Mouse (Mus musculus) hindbrain, embryonic 15.5 days (tissue): ENCODE results near the gene Dlgap1. TPM values are rescaled to one million over a fixed set of nuclear protein-coding genes. Genes with fewer than 3 reads are reported as not detected.

ENCODE experiments used
- ATAC-seq: fragments of 200-750 bp; cut with Nextera tagmentation; 2 replicates; pipeline ENCODE4 v1.8.0; 2017; ENCODE audit warnings: low read depth, moderate number of reproducible peaks, moderate TSS enrichment; ENCODE audit not compliant: low FRiP score
- H3K27ac ChIP-seq: fragments of 300-500 bp; sonication (generic); replicated peaks from 2 replicates; pipeline ENCODE4 v1.5.1; 2015; ENCODE audit warnings: mild to moderate bottlenecking, inconsistent platforms
- H3K27me3 ChIP-seq: fragments of 300-500 bp; sonication (generic); 2 replicates; pipeline ENCODE4 v1.6.1; 2015; ENCODE audit warnings: control low read depth, inconsistent platforms
- H3K36me3 ChIP-seq: fragments of 300-500 bp; sonication (generic); 2 replicates; pipeline ENCODE4 v1.6.1; 2015; ENCODE audit warnings: control low read depth, inconsistent platforms
- H3K4me1 ChIP-seq: fragments of 300-500 bp; sonication (generic); replicated peaks from 2 replicates; pipeline ENCODE4 v1.6.1; 2015; ENCODE audit warnings: control low read depth, inconsistent platforms
- H3K4me2 ChIP-seq: fragments of 300-500 bp; sonication (generic); 2 replicates; pipeline ENCODE4 v1.6.1; 2015; ENCODE audit warnings: moderate library complexity, mild to moderate bottlenecking, inconsistent platforms
- H3K4me3 ChIP-seq: fragments of 300-500 bp; sonication (generic); 2 replicates; pipeline ENCODE4 v1.5.1; 2015; ENCODE audit warnings: mild to moderate bottlenecking, inconsistent platforms
- H3K9ac ChIP-seq: fragments of 300-500 bp; sonication (generic); 2 replicates; pipeline ENCODE4 v1.6.1; 2015; ENCODE audit warnings: inconsistent platforms
- H3K9me3 ChIP-seq: fragments of 300-500 bp; sonication (generic); 2 replicates; pipeline ENCODE4 v1.6.1; 2016; ENCODE audit warnings: control low read depth, inconsistent platforms
- WGBS: fragments of 180-500 bp; shearing (Covaris S2); methylation state at CpG from one replicate; pipeline ENCODE4 v1.1.7; 2015; 5-methylcytosine and 5-hydroxymethylcytosine counted together
- polyA plus RNA-seq: library from polyadenylated mRNA; unstranded; fragments of >200 nt; fragmentation: Nextera tagmentation; extraction: Ambion mirVana; gene quantifications from 2 replicates; pipeline ENCODE4 v1.2.1, GENCODE M21; 2015

Gene Dlgap1
- polyA plus RNA-seq, 1 experiment from 2014 or later, result 39.5 TPM

DNA sequence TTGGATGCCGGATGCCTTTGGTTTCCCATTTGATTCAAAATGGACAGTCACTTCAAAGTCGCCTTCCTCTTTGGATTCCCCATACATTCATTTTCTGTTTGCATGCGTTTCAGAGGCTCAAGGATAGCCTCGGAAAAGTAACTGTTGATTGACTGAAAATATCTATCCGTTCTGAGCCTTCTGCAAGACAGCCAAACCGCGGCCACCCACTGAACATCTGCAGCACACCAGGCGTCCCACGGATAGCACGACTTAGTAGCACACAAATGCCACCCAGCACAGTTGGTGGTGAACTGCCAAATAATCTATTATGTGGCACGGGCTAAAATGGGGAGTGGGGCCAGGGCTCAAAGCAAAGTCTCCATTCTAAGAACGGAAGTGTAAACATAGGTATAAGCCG is 705.1 kb downstream of the Dlgap1 start:
- Histone ChIP-seq H3K9me3 (no peaks in the 10 kb centered on the region), H3K27me3 (no peaks in the 10 kb centered on the region), H3K4me1 (no peaks in the 10 kb centered on the region), H3K4me3 (no peak overlapping the region), H3K27ac (no peak overlapping the region), H3K36me3 (no peaks in the 10 kb centered on the region), H3K4me2 (no peak overlapping the region), H3K9ac (no peak overlapping the region)
- ATAC-seq, result no peak
- WGBS, result 83% methylated on average over 13 of the region's 13 CpGs

GRCm38 (mm10) chr17:70676522-70676921 is 707.6 kb downstream of the Dlgap1 start:
- 35% methylated on average over 2 of the region's 2 CpGs for WGBS
- Histone ChIP-seq H3K36me3 (no peaks in the 10 kb centered on the region), H3K9me3 (no peaks in the 10 kb centered on the region), H3K4me1 (no peaks in the 10 kb centered on the region), H3K27ac (no peak overlapping the region), H3K4me3 (no peak overlapping the region), H3K27me3 (no peaks in the 10 kb centered on the region), H3K9ac (no peak overlapping the region), H3K4me2 (no peak overlapping the region)
- ATAC-seq, result no peak

GRCm38 (mm10) chr17:70683561-70684167 is 714.8 kb downstream of the Dlgap1 start:
- no peak overlapping the region for H3K9ac ChIP-seq
- 16% methylated on average over 15 of the region's 15 CpGs for WGBS
- no peak overlapping the region for H3K4me2 ChIP-seq
- H3K36me3 ChIP-seq, result no peaks in the 10 kb centered on the region
- ATAC-seq, result peak; percentile 68
- H3K9me3 ChIP-seq, result no peaks in the 10 kb centered on the region
- H3K27me3 ChIP-seq, result no peaks in the 10 kb centered on the region
- H3K4me1 ChIP-seq, result 0 out of 2 replicates have a peak, but pooled peaks cover 4% of the 10 kb centered on the region
- no peak overlapping the region for H3K27ac ChIP-seq
- no peak overlapping the region for H3K4me3 ChIP-seq

DNA sequence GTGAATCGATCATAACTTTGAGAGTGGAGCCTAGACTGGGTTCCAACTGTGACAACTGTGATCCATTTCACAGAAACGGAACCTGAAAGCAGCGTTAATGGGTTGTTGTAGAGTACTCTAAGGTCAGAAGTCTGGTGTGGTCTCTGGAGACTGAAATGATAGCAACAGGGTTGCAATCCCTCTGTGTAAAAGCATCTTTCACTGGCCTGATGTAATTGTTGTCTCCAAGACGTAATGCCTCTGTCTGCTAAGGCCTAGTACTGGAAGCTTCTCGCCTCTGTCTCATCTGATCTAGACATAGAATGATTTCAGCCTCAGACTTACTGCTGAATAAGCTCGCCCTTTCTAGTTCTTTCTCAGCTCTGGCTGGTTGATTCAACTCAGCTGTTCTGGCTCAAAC is 721.3 kb downstream of the Dlgap1 start:
- WGBS, result 88% methylated on average over 6 of the region's 6 CpGs
- H3K9ac ChIP-seq, result no peak overlapping the region
- H3K4me1 ChIP-seq, result no peaks in the 10 kb centered on the region
- H3K36me3 ChIP-seq, result no peaks in the 10 kb centered on the region
- no peaks in the 10 kb centered on the region for H3K27me3 ChIP-seq
- H3K27ac ChIP-seq, result no peak overlapping the region
- no peaks in the 10 kb centered on the region for H3K9me3 ChIP-seq
- no peak overlapping the region for H3K4me2 ChIP-seq
- no peak overlapping the region for H3K4me3 ChIP-seq
- ATAC-seq, result no peak

DNA sequence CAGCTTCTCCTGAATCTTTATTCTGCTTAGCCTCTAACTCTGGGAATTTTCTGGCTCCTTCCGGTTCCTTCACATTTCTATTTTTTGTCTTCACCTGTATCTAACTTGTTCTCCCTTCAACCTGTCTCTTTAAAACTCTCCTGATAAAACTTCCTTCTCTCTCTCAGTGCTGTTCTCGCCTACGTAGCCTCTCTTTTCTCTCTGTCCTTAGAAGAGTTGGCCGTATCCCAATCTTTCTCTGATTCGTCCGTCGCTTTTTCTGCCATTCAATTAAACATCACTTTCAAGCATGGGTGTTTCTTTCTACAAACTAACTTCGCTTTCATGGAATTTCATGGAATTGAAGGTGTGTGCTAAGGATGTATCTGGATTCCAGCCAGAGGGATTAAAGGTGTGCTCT is 721.7 kb downstream of the Dlgap1 start:
- no peak overlapping the region for H3K9ac ChIP-seq
- H3K9me3 ChIP-seq, result no peaks in the 10 kb centered on the region
- H3K27me3 ChIP-seq, result no peaks in the 10 kb centered on the region
- 89% methylated on average over 8 of the region's 8 CpGs for WGBS
- H3K4me2 ChIP-seq, result no peak overlapping the region
- H3K4me1 ChIP-seq, result no peaks in the 10 kb centered on the region
- H3K4me3 ChIP-seq, result no peak overlapping the region
- H3K36me3 ChIP-seq, result no peaks in the 10 kb centered on the region
- no peak for ATAC-seq
- H3K27ac ChIP-seq, result no peak overlapping the region

- Histone ChIP-seq H3K27ac (no peak overlapping the region), H3K4me2 (peak overlapping the region; percentile 58), H3K9me3 (no peaks in the 10 kb centered on the region), H3K27me3 (no peaks in the 10 kb centered on the region), H3K36me3 (no peaks in the 10 kb centered on the region), H3K4me1 (peaks cover 5% of the 10 kb centered on the region), H3K4me3 (peak overlapping the region; percentile 22), H3K9ac (peak overlapping the region; percentile 4; the same call in 1 of the 2 replicates)
- 6% methylated on average over 28 of the region's 28 CpGs for WGBS
- peak; percentile 74; the same call in 1 of the 2 replicates for ATAC-seq
Measured at GRCm38 (mm10) chr17:70706976-70707818, 738.3 kb downstream of the Dlgap1 start.

DNA sequence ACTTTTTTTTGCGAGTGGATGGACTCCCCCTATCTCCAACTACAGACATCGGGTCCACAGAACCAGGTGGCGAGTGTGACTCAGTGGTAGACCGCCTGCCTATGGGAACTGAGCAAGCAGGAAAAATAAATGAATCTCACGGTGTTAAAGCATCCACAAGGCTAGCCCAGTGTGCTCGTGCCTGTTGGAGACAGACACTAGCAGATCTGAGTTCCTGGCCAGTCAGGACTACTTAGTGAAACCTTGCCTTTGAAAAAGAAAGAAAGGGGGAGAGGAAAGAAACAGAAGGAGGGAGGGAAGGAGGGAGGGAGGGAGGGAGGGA is 738.9 kb downstream of the Dlgap1 start:
- no peaks in the 10 kb centered on the region for H3K27me3 ChIP-seq
- peaks cover 5% of the 10 kb centered on the region for H3K4me1 ChIP-seq
- H3K9ac ChIP-seq, result no peak overlapping the region
- H3K4me3 ChIP-seq, result no peak overlapping the region
- ATAC-seq, result 0 out of 2 replicates have a peak, but pooled peaks have one; percentile 12
- peak overlapping the region; percentile 58; the same call in 1 of the 2 replicates for H3K4me2 ChIP-seq
- H3K9me3 ChIP-seq, result no peaks in the 10 kb centered on the region
- no peaks in the 10 kb centered on the region for H3K36me3 ChIP-seq
- H3K27ac ChIP-seq, result no peak overlapping the region
- 34% methylated on average over 6 of the region's 6 CpGs for WGBS

- H3K9ac ChIP-seq, result no peak overlapping the region
- WGBS, result 62% methylated on average over 5 of the region's 5 CpGs
- H3K27me3 ChIP-seq, result no peaks in the 10 kb centered on the region
- no peaks in the 10 kb centered on the region for H3K9me3 ChIP-seq
- no peak overlapping the region for H3K27ac ChIP-seq
- no peaks in the 10 kb centered on the region for H3K36me3 ChIP-seq
- no peak overlapping the region for H3K4me2 ChIP-seq
- H3K4me1 ChIP-seq, result peaks cover 5% of the 10 kb centered on the region
- no peak overlapping the region for H3K4me3 ChIP-seq
- no peak for ATAC-seq
Measured at GRCm38 (mm10) chr17:70709545-70709944, 740.7 kb downstream of the Dlgap1 start.

- H3K4me1 ChIP-seq, result no peaks in the 10 kb centered on the region
- H3K27ac ChIP-seq, result no peak overlapping the region
- no peaks in the 10 kb centered on the region for H3K27me3 ChIP-seq
- no peak overlapping the region for H3K4me3 ChIP-seq
- ATAC-seq, result no peak
- no peak overlapping the region for H3K4me2 ChIP-seq
- H3K9ac ChIP-seq, result no peak overlapping the region
- 60% methylated on average over 10 of the region's 10 CpGs for WGBS
- no peaks in the 10 kb centered on the region for H3K9me3 ChIP-seq
- no peaks in the 10 kb centered on the region for H3K36me3 ChIP-seq
Measured at GRCm38 (mm10) chr17:70713470-70713869, 744.6 kb downstream of the Dlgap1 start.

- no peaks in the 10 kb centered on the region for H3K36me3 ChIP-seq
- H3K9me3 ChIP-seq, result no peaks in the 10 kb centered on the region
- no peak overlapping the region for H3K4me3 ChIP-seq
- no peak overlapping the region for H3K4me2 ChIP-seq
- no peak for ATAC-seq
- no peaks in the 10 kb centered on the region for H3K4me1 ChIP-seq
- H3K9ac ChIP-seq, result no peak overlapping the region
- no peak overlapping the region for H3K27ac ChIP-seq
- 87% methylated on average over 11 of the region's 11 CpGs for WGBS
- no peaks in the 10 kb centered on the region for H3K27me3 ChIP-seq
Measured at GRCm38 (mm10) chr17:70719684-70720324, 750.9 kb downstream of the Dlgap1 start.

- no peaks in the 10 kb centered on the region for H3K4me1 ChIP-seq
- no peaks in the 10 kb centered on the region for H3K9me3 ChIP-seq
- no peak overlapping the region for H3K4me2 ChIP-seq
- H3K36me3 ChIP-seq, result no peaks in the 10 kb centered on the region
- 27% methylated on average over 8 of the region's 8 CpGs for WGBS
- H3K27ac ChIP-seq, result no peak overlapping the region
- no peaks in the 10 kb centered on the region for H3K27me3 ChIP-seq
- no peak for ATAC-seq
- no peak overlapping the region for H3K9ac ChIP-seq
- no peak overlapping the region for H3K4me3 ChIP-seq
Measured at GRCm38 (mm10) chr17:70720766-70721165, 751.9 kb downstream of the Dlgap1 start.

DNA sequence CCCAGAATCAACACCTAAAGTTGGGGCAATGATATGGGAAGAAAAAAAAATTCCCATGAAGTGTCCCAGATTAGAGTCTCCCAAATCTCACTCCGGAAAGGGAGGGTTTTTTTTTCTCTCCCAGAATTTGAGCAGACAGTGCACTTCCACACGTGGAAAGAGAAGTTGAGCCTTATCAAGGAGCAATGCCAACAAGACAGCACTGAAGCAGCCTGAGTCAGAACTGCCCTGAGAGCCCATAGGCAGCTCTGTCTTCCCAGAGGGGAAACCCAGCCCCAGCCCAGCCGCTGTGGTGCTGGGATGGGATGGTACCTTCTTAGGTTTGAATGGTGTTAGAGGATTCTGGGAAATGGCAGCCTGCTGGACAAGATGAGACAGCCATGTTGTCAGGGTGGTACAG is 753.3 kb downstream of the Dlgap1 start:
- Histone ChIP-seq H3K4me2 (no peak overlapping the region), H3K9me3 (no peaks in the 10 kb centered on the region), H3K36me3 (no peaks in the 10 kb centered on the region), H3K4me1 (no peaks in the 10 kb centered on the region), H3K4me3 (no peak overlapping the region), H3K9ac (no peak overlapping the region), H3K27me3 (no peaks in the 10 kb centered on the region), H3K27ac (no peak overlapping the region)
- WGBS, result 81% methylated on average over 3 of the region's 3 CpGs
- no peak for ATAC-seq
